In the genomic region with DNA sequence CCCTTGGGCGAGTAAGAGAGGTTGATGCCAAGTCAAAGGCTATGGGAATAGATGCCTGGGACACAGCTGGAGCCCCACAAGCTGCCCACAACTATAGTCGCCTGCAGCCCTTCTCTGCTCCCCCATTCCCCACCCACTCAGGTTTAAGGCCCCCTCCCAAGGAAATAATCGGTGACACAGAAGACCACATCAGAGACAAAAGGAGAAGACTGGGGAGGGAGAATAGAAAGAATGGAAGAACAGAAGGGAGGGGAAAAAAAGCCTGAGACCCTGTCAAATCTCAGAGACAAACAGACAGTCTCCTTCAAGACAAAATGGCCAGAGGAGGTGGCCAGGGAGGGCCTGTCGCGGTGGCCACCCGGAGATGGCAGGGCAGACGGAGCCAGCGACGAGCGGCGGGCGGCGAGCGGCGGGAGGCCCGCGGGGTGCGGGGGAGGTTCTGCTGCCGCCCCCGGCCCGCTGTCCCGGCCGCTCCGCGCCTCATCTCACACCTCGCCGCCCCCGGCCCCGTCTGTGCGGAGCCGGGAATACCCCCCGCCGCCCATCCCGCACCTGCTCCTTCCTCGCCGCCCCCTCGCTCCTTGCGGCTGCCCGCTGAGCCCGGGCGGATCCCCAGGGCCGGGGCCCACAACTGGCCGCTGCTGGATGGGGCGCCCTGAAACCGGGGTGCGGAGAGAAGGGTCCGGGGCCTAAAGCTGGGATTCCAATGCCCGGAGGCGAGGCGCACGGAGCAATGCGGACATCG, we compare ENCODE assay signal across 9 mouse cellular contexts. TPM values are rescaled to one million over a fixed set of nuclear protein-coding genes. Genes with fewer than 3 reads are reported as not detected.
DNase-seq lines count a peak whose midpoint lies in the region; ATAC-seq and TF ChIP-seq lines count a peak whose summit lies in the region.
"Had no signal": no experiment of that assay in that cellular context is flagged by ENCODE, and none has a peak within 500 bp of the region (broad histone marks: within the 10 kb centered on the region; RNA-seq: fewer than 3 reads in every experiment).

No protein-coding gene starts in this region.

- H3K4me3 ChIP-seq in spleen, adult 2 months (ENCODE audit: extremely low read depth, insufficient read depth, insufficient read length): peak overlapping the region; percentile 32; the same call in 1 of the 2 replicates
- H3K4me3 ChIP-seq in liver, embryonic 15.5 days (replicated peaks): peak overlapping the region; percentile 44
- peak overlapping the region; percentile 40 for H3K4me3 ChIP-seq in stomach, embryonic 15.5 days (replicated peaks)

- peaks cover 29% of the 10 kb centered on the region for H3K27me3 ChIP-seq in spleen, adult 2 months (ENCODE audit: control insufficient read depth, insufficient read depth, low read length)
- H3K27me3 ChIP-seq in liver, embryonic 15.5 days: peaks cover 99% of the 10 kb centered on the region
- peaks cover 95% of the 10 kb centered on the region for H3K27me3 ChIP-seq in stomach, embryonic 15.5 days (replicated peaks)

- peak overlapping the region; percentile 65 for H3K4me2 ChIP-seq in liver, embryonic 15.5 days
- peak overlapping the region; percentile 79 for H3K4me2 ChIP-seq in stomach, embryonic 15.5 days

- no peak for ATAC-seq in liver, embryonic 15.5 days (ENCODE audit: insufficient read depth)
- ATAC-seq in stomach, embryonic 15.5 days (ENCODE audit: insufficient read depth, low FRiP score, low read depth): no peak

- TF ChIP-seq CTCF in spleen, adult 2 months (IDR thresholded peaks at IDR 0.05; ENCODE audit: extremely low read depth, insufficient read depth, insufficient read length, insufficient replicate concordance): no peak

- TF ChIP-seq POLR2A in spleen, adult 2 months (IDR thresholded peaks at IDR 0.05; ENCODE audit: low read depth, low read length): no peak

- peaks cover 22% of the 10 kb centered on the region for H3K4me1 ChIP-seq in spleen, adult 2 months (ENCODE audit: control insufficient read depth, insufficient read depth, insufficient read length)
- H3K4me1 ChIP-seq in liver, embryonic 15.5 days (replicated peaks): peaks cover 19% of the 10 kb centered on the region
- peaks cover 33% of the 10 kb centered on the region for H3K4me1 ChIP-seq in stomach, embryonic 15.5 days

- H3K9ac ChIP-seq in liver, embryonic 15.5 days: no peak overlapping the region
- no peak overlapping the region for H3K9ac ChIP-seq in stomach, embryonic 15.5 days

- H3K27ac ChIP-seq in spleen, adult 2 months (ENCODE audit: insufficient read depth, low read length): no peak overlapping the region
- H3K27ac ChIP-seq in liver, embryonic 15.5 days (replicated peaks): no peak overlapping the region
- no peak overlapping the region for H3K27ac ChIP-seq in stomach, embryonic 15.5 days

- no peaks in the 10 kb centered on the region for H3K36me3 ChIP-seq in spleen, adult 2 months (ENCODE audit: control insufficient read depth, insufficient read depth, low read length)
- H3K36me3 ChIP-seq in liver, embryonic 15.5 days (replicated peaks): no peaks in the 10 kb centered on the region
- no peaks in the 10 kb centered on the region for H3K36me3 ChIP-seq in stomach, embryonic 15.5 days

- H3K9me3 ChIP-seq in liver, embryonic 15.5 days (replicated peaks): no peaks in the 10 kb centered on the region
- H3K9me3 ChIP-seq in stomach, embryonic 15.5 days: no peaks in the 10 kb centered on the region

- 10% methylated on average over 47 of the region's 53 CpGs for WGBS in spleen, adult 2 months
- whole genome bisulfite sequencing in liver, embryonic 15.5 days (ENCODE audit: insufficient replicate concordance): 4% methylated on average over 53 of the region's 53 CpGs
- 4% methylated on average over 35 of the region's 53 CpGs for WGBS in stomach, embryonic 15.5 days

- DNase-seq in embryo, embryonic 11 days: peak; percentile 11
- DNase-seq in embryo, embryonic 10.5 days (ENCODE audit: low spot score): no peak
- peak in 1 of 2 experiments; percentile 3 for DNase-seq in spleen, adult 2 months (ENCODE audit: low read depth in 1 of 2, low spot score in 2 of 2)
- no peak for DNase-seq in spleen, postnatal 10 days (ENCODE audit: low spot score in 2 of 2)
- DNase-seq in thymus, postnatal 0 days (ENCODE audit: low spot score): no peak
- no peak for DNase-seq in adrenal gland, adult 18-20 months (ENCODE audit: low spot score in 2 of 2)

RNA-seq across cellular contexts. Expression of a gene that starts 13.7 kb away (rescaled TPM):
- not detected in 2 replicates for polyA plus RNA-seq in spleen, adult 2 months (2012; rRNA removed)
- polyA plus RNA-seq in liver, embryonic 15.5 days (2015; fragmentation: Nextera tagmentation; extraction: Ambion mirVana): not detected in 2 replicates
- polyA plus RNA-seq in stomach, embryonic 15.5 days (2015; fragmentation: Nextera tagmentation; extraction: Ambion mirVana): not detected in 2 replicates
- not detected in 2 replicates for polyA plus RNA-seq in thymus, postnatal 0 days (2015; fragmentation: Nextera tagmentation; extraction: Ambion mirVana)
- not detected for total RNA-seq in adrenal gland, adult 18-20 months (2021)
- total RNA-seq: left cerebral cortex, postnatal 10 days had no signal

RNA-seq across cellular contexts. Expression of a gene that starts 15.6 kb away (rescaled TPM):
- polyA plus RNA-seq in spleen, adult 2 months (2012; rRNA removed): 0.08 and 0.09 TPM in 2 replicates
- 0.35 and 0.38 TPM in 2 replicates for polyA plus RNA-seq in liver, embryonic 15.5 days (2015; fragmentation: Nextera tagmentation; extraction: Ambion mirVana)
- polyA plus RNA-seq in stomach, embryonic 15.5 days (2015; fragmentation: Nextera tagmentation; extraction: Ambion mirVana): 0.26 and 0.37 TPM in 2 replicates
- polyA plus RNA-seq in thymus, postnatal 0 days (2015; fragmentation: Nextera tagmentation; extraction: Ambion mirVana): 0.07 and 0.30 TPM in 2 replicates
- not detected for total RNA-seq in adrenal gland, adult 18-20 months (2021)

RNA-seq across cellular contexts. Expression of a gene that starts 24.1 kb away (rescaled TPM):
- not detected in 2 replicates for polyA plus RNA-seq in spleen, adult 2 months (2012; rRNA removed)
- 0.52 and 1.0 TPM in 2 replicates for polyA plus RNA-seq in liver, embryonic 15.5 days (2015; fragmentation: Nextera tagmentation; extraction: Ambion mirVana)
- polyA plus RNA-seq in stomach, embryonic 15.5 days (2015; fragmentation: Nextera tagmentation; extraction: Ambion mirVana): 0.62 TPM in 1 of 2 replicates, not detected in the other
- polyA plus RNA-seq in thymus, postnatal 0 days (2015; fragmentation: Nextera tagmentation; extraction: Ambion mirVana): 0.14 and 0.16 TPM in 2 replicates
- under 1 TPM in 1 of 2 experiments, not detected in 1; 0.35 TPM for total RNA-seq in adrenal gland, adult 18-20 months (2021)

RNA-seq across cellular contexts. Expression of a gene that starts 37.8 kb away (rescaled TPM):
- polyA plus RNA-seq in spleen, adult 2 months (2012; rRNA removed): 44.0 and 52.5 TPM in 2 replicates
- 14.1 and 14.6 TPM in 2 replicates for polyA plus RNA-seq in liver, embryonic 15.5 days (2015; fragmentation: Nextera tagmentation; extraction: Ambion mirVana)
- polyA plus RNA-seq in stomach, embryonic 15.5 days (2015; fragmentation: Nextera tagmentation; extraction: Ambion mirVana): 23.0 and 26.7 TPM in 2 replicates
- polyA plus RNA-seq in thymus, postnatal 0 days (2015; fragmentation: Nextera tagmentation; extraction: Ambion mirVana): 15.3 and 16.8 TPM in 2 replicates
- total RNA-seq in adrenal gland, adult 18-20 months (2021): 10 to 100 TPM; 17.5 to 25.4 TPM

RNA-seq across cellular contexts. Expression of a gene that starts 43.7 kb away (rescaled TPM):
- polyA plus RNA-seq in spleen, adult 2 months (2012; rRNA removed): 16.0 and 16.3 TPM in 2 replicates
- 3.1 and 3.7 TPM in 2 replicates for polyA plus RNA-seq in liver, embryonic 15.5 days (2015; fragmentation: Nextera tagmentation; extraction: Ambion mirVana)
- polyA plus RNA-seq in stomach, embryonic 15.5 days (2015; fragmentation: Nextera tagmentation; extraction: Ambion mirVana): 8.9 and 10.4 TPM in 2 replicates
- polyA plus RNA-seq in thymus, postnatal 0 days (2015; fragmentation: Nextera tagmentation; extraction: Ambion mirVana): 7.0 and 8.7 TPM in 2 replicates
- total RNA-seq in adrenal gland, adult 18-20 months (2021): 10 to 100 TPM; 31.6 to 33.1 TPM
